Mouse (Mus musculus): ENCODE measurements around the gene Vmn2r40. TPM values are rescaled to one million over a fixed set of nuclear protein-coding genes. Genes with fewer than 3 reads are reported as not detected.
"Not testable (repeated sequence)": the region's sequence is repeated elsewhere in the genome, so short reads cannot be mapped to it uniquely, and the experiment has no call there.

Gene Vmn2r40
- polyA plus RNA-seq (2012; rRNA removed): not detected in 2 replicates

- DNase-seq (ENCODE audit: low spot score): not testable (repeated sequence)
These were observed at the start of gene Vmn2r40 for GRCm38 (mm10) chr7:8931335-8931734. Gene Vmn2r40, minus strand, starts transcription at chr7:8931435.

Other genes with a start within 250 kb of the Vmn2r40 start
- not detected in 2 replicates for gene Vmn2r39, start 99.4 kb upstream of the Vmn2r40 start, polyA plus RNA-seq (2012; rRNA removed)
- not detected in 2 replicates for gene Vmn2r38, start 166.4 kb upstream of the Vmn2r40 start, polyA plus RNA-seq (2012; rRNA removed)